Mouse (Mus musculus): Measurements from ENCODE around the gene Tbpl1. TPM values are rescaled to one million over a fixed set of nuclear protein-coding genes. Genes with fewer than 3 reads are reported as not detected.
A peak's percentile ranks its signal among the peaks of the same experiment; 100 is the strongest.

The Tbpl1 gene
- polyA plus RNA-seq, 1 experiment from 2014 or later = 53.3 TPM

DNA sequence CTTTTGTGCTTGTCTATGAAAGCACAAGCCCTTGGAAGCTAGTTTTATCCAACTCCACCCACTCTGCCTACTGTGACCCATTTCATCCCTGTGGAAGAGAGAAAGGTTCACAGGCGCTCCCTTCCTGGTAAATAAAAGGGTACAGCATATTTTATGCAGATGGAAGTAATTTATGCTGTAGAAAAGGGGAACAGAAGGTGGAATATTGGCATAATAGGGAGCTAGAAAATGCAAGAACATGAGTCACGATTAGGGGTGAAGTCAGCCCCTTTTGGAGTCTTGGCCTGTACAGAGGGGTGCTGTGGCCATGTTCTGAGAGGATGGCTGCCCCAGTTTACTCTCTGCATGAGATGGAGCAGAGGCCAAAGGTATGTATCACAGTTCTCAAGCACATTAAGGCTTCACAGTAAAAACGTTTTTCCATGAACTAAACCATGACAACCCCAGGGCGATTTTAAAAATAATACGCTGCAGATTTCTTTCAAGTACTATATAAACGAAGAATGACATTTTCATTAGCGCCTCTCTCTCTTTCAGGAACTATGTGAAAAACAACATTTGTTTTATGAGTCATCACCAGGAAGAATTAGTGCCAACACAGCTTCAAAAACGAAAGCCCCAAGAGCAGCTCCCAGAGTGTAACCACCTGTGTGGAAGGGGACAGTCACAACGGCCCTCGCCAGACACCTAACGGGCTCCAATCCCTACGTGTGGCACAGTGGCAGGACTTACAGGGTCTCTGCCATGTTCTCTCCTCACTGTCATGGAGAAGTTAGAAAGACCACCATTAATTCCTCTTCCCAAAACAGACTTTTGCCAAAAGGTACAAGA lies 30.0 kb downstream of the Tbpl1 start:
- H3K27ac ChIP-seq = peak overlapping the region; percentile 22; the same call in 1 of the 2 replicates
- no peak overlapping the region for H3K4me3 ChIP-seq
- no peak overlapping the region for H3K9ac ChIP-seq
- H3K4me2 ChIP-seq = no peak overlapping the region
- peaks cover 22% of the 10 kb centered on the region for H3K36me3 ChIP-seq
- H3K27me3 ChIP-seq = no peaks in the 10 kb centered on the region
- 41% methylated on average over 12 of the region's 12 CpGs for WGBS
- peak; percentile 35; the same call in 1 of the 2 replicates for ATAC-seq (ENCODE audit: insufficient number of reproducible peaks, low FRiP score, low TSS enrichment, low read depth)
- H3K4me1 ChIP-seq = peaks cover 19% of the 10 kb centered on the region; the same call in 1 of the 2 replicates
- H3K9me3 ChIP-seq = no peaks in the 10 kb centered on the region

DNA sequence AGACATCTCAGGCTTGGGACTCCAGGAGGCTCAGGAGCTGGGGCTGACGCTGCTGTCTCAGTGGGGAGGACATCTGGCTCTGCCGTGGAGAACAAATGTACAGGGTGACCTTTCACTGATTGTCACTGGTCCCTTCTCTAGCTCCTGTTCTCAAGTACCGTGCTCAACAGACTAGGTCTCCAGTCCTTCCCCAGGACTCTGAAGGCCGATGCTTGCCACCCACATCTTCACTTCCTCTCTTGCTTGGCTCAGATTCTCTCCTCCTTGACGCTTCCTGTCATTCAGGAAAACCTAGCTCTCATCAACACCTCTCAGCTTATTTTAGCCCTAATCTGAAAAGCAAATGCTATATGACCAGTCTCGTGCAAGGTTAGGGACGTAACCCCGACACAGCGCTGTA lies 31.0 kb downstream of the Tbpl1 start:
- no peak overlapping the region for H3K27ac ChIP-seq
- peaks cover 19% of the 10 kb centered on the region; the same call in 1 of the 2 replicates for H3K4me1 ChIP-seq
- H3K4me2 ChIP-seq = no peak overlapping the region
- no peak overlapping the region for H3K9ac ChIP-seq
- H3K36me3 ChIP-seq = peaks cover 14% of the 10 kb centered on the region
- H3K27me3 ChIP-seq = no peaks in the 10 kb centered on the region
- H3K9me3 ChIP-seq = no peaks in the 10 kb centered on the region
- H3K4me3 ChIP-seq = no peak overlapping the region
- no peak for ATAC-seq (ENCODE audit: insufficient number of reproducible peaks, low FRiP score, low TSS enrichment, low read depth)
- WGBS = 81% methylated on average over 9 of the region's 9 CpGs

DNA sequence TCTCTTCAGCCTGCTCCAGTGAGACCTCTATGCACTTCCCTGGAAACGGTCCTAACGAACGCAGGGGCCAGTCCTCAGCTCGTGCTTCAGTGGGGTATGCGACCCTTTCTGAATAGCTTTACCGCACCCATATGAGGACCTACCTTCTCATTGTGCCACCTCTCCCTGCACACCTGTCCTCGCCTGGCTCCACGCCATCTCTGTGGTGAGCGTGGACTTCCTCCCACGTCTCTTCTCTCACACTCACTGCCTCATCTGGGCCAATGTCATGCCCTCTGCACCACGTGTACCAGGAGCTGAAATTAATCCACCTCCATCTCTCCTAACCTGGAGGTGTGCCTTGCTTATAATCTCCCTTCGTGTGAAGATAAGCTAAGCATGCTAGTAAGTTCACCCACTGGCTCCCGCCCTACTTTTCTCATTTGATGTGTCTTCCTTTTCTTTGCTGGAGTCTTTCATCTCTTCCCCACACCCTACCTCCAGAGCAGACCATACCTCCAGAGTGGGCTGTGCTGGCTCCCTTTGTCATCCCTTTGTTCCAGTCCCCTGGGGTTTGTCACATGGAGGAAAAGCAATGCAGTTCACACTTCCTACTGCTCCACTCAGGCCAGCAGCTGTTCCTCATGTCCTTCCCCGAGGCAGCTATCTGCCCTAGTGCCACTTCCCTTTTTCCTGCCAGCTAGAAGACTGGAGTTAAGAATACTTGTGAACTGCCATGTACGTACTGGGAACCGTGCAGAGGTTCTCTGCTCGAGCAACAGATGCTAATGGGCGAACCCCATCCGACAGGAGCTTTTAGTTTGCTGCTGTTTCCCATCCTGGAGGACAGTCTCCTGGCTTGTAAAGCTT lies 32.0 kb downstream of the Tbpl1 start:
- Histone ChIP-seq H3K4me1 (peaks cover 19% of the 10 kb centered on the region; the same call in 1 of the 2 replicates), H3K36me3 (peaks cover 9% of the 10 kb centered on the region), H3K4me2 (no peak overlapping the region), H3K9me3 (no peaks in the 10 kb centered on the region), H3K4me3 (no peak overlapping the region), H3K9ac (no peak overlapping the region), H3K27me3 (no peaks in the 10 kb centered on the region), H3K27ac (no peak overlapping the region)
- WGBS = 70% methylated on average over 19 of the region's 19 CpGs
- no peak for ATAC-seq (ENCODE audit: insufficient number of reproducible peaks, low FRiP score, low TSS enrichment, low read depth)

DNA sequence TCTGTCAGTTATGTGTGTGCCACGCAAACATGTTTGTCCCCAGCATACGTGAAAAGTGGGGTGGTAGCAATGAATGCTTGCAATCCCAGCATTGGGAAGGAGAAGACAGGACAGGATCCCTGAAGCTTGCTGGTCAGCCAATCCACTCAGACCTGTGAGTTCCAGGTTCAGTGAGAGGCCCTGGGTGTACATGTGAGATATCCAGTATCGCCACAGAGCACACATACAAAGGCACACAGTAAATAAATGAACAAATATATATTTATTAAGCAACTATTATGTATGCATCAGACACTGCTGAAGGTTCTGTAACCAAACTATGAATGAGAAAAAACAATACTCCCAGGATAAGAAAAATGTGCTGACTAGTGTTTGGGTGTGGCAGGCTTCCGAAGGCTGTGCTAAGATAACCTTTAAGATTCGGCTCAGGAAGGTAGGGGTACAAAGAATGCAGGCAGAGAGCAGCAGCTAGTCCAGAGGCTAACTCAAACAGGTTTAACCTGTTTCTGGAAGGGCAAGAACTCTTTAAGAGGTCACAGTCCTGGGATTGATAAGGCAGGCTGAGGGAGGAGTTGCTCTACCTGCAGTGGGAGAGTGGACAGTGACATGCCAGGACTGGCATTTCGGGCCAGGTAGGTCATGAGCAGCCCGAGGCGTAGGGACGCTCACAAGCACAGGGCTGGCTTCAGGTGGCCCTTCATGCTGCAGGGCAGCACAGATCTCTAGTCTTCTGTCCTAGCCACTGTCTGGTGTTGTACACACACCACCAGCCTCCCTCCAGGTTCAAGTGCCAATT lies 33.4 kb downstream of the Tbpl1 start:
- no peak overlapping the region for H3K9ac ChIP-seq
- no peak for ATAC-seq (ENCODE audit: insufficient number of reproducible peaks, low FRiP score, low TSS enrichment, low read depth)
- 72% methylated on average over 9 of the region's 9 CpGs for WGBS

DNA sequence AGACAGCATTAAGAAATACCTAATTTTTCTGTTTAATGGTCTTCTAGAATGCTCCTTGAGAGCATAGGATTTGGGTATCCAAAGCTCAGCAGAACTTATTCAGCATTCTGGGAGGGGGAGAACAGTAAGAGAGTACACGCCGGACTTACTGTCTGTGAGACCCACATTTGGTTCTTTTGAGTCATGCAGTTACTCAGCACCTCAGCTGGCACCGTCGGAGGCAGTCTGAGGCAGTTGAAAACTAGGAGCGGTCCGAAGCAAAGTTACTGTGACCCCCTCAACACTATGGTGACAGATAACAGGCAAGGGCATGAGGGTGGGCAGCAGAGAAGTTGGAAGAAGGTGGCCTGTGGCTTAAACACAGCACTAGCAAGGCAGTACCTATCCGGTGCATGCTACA lies 34.9 kb downstream of the Tbpl1 start:
- peaks cover 15% of the 10 kb centered on the region; the same call in 1 of the 2 replicates for H3K4me1 ChIP-seq
- H3K4me3 ChIP-seq = no peak overlapping the region
- H3K4me2 ChIP-seq = no peak overlapping the region
- H3K36me3 ChIP-seq = no peaks in the 10 kb centered on the region; the same call in 1 of the 2 replicates
- no peaks in the 10 kb centered on the region for H3K27me3 ChIP-seq
- ATAC-seq (ENCODE audit: insufficient number of reproducible peaks, low FRiP score, low TSS enrichment, low read depth) = no peak
- no peak overlapping the region for H3K9ac ChIP-seq
- no peak overlapping the region for H3K27ac ChIP-seq
- H3K9me3 ChIP-seq = no peaks in the 10 kb centered on the region
- 69% methylated on average over 7 of the region's 7 CpGs for WGBS

More for the DNA sequence above, 33.4 kb downstream of the Tbpl1 start:
- peaks cover 19% of the 10 kb centered on the region; the same call in 1 of the 2 replicates for H3K4me1 ChIP-seq
- H3K4me3 ChIP-seq = no peak overlapping the region
- H3K36me3 ChIP-seq = peaks cover 6% of the 10 kb centered on the region; the same call in 1 of the 2 replicates
- no peak overlapping the region for H3K4me2 ChIP-seq
- H3K9me3 ChIP-seq = no peaks in the 10 kb centered on the region
- H3K27me3 ChIP-seq = no peaks in the 10 kb centered on the region
- no peak overlapping the region for H3K27ac ChIP-seq

DNA sequence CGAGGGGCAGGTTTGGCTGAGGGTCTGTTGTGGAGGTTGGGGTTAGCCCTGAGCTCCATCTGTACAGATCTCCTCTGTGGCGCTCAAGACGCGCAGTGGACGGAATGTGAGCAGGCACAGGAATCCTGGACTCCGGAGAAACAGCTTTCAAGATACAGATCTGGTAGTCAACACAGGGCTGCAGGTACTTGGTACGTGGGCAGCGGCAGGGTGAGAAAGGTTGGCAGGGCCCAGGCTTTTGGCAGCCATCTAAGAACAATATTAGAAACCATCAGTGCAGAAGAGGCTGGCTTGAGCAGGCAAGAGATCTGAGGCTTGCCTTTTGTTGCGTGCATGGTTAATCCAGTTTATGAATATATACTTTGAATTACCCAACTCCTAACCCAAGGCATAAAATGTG lies 35.5 kb downstream of the Tbpl1 start:
- WGBS = 65% methylated on average over 9 of the region's 9 CpGs
- no peak overlapping the region for H3K27ac ChIP-seq
- no peak overlapping the region for H3K9ac ChIP-seq
- no peak overlapping the region for H3K4me2 ChIP-seq
- no peaks in the 10 kb centered on the region for H3K27me3 ChIP-seq
- H3K9me3 ChIP-seq = no peaks in the 10 kb centered on the region
- H3K36me3 ChIP-seq = no peaks in the 10 kb centered on the region; the same call in 1 of the 2 replicates
- H3K4me1 ChIP-seq = peaks cover 10% of the 10 kb centered on the region; the same call in 1 of the 2 replicates
- H3K4me3 ChIP-seq = no peak overlapping the region
- ATAC-seq (ENCODE audit: insufficient number of reproducible peaks, low FRiP score, low TSS enrichment, low read depth) = no peak

DNA sequence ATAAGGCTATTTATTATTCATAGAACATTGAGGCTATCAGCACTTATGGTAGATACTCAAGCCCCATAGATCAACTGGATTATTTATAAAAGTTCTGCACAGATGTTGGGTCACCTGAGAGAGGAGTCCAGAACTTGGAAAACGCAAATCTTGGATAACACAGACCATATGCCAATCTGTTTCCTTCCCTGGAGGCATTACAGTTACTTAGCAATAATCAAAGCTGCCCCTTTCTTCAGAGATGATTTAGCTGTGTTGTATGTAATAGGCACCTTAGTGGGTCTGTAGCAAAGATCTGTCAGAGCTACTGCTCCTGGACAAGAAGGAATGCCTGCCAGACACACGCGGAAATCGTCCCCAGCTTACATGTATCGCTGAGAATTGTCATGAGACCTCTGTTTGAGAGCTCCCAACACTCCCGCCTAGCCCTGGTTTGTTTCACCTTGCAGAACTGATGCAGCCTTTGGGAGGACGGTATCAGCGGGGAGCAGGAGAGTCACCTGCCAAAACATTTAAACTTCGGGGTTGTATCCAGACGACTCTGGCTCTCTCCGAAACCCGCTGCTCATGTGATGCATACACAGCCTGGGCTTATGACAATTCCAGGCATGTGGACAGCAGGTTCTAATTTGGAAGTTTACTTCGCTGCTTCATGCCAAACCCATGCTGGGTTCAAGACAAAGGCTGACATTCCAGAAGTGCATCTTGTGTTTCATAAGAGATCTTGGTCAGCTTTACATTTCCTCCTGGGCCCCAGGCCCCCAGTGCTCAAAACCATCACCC lies 55.7 kb downstream of the Tbpl1 start:
- Histone ChIP-seq H3K4me3 (no peak overlapping the region), H3K27me3 (no peaks in the 10 kb centered on the region; the same call in 1 of the 2 replicates), H3K9me3 (no peaks in the 10 kb centered on the region), H3K4me1 (peaks cover 8% of the 10 kb centered on the region; the same call in 1 of the 2 replicates), H3K36me3 (no peaks in the 10 kb centered on the region), H3K4me2 (no peak overlapping the region), H3K9ac (no peak overlapping the region), H3K27ac (no peak overlapping the region)
- WGBS = 39% methylated on average over 13 of the region's 13 CpGs
- no peak; the same call in 1 of the 2 replicates for ATAC-seq (ENCODE audit: insufficient number of reproducible peaks, low FRiP score, low TSS enrichment, low read depth)

DNA sequence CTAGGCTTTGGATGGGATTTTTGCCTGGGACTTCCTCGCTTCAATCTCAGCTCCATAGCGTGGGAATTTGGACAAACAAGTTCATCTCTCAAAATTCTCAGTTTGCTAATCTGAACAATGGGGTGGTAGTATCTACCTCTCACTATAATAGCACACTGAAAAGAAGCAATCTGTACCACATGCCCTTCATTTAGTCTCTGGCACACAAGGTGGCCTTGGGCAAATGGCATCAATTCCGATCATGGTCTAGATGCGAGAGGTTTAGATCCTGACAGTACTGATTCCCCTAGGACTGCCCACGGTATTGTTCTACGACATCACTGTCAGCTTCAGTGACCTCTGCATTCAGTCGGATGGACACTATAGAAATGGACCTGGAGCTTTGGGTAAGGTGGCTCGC lies 57.6 kb downstream of the Tbpl1 start:
- Histone ChIP-seq H3K4me2 (no peak overlapping the region), H3K27me3 (no peaks in the 10 kb centered on the region; the same call in 1 of the 2 replicates), H3K36me3 (no peaks in the 10 kb centered on the region), H3K27ac (no peak overlapping the region), H3K9me3 (no peaks in the 10 kb centered on the region), H3K4me3 (no peak overlapping the region), H3K4me1 (peaks cover 8% of the 10 kb centered on the region; the same call in 1 of the 2 replicates), H3K9ac (no peak overlapping the region)
- ATAC-seq (ENCODE audit: insufficient number of reproducible peaks, low FRiP score, low TSS enrichment, low read depth) = no peak
- WGBS = 93% methylated on average over 8 of the region's 8 CpGs

DNA sequence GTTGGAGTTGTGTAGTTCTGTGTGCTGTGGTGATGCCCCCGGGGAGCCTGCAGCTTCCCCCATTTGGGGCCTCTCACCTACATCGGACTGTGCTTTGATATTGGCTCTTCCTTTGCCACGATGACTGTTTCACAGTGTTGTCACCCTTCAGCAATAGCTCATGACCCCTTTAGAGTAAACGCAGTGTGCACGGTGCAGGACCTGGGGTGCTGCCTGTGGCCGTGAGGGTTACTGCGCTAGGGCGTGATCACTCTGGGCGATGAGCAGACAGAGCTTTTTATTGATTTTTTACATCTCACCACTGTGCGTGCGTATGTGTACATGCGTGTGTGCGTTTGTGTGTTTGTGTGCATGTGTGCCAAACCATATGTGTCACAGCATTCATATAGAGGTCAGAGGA lies 63.2 kb downstream of the Tbpl1 start:
- peaks cover 3% of the 10 kb centered on the region; the same call in 1 of the 2 replicates for H3K4me1 ChIP-seq
- no peak for ATAC-seq (ENCODE audit: insufficient number of reproducible peaks, low FRiP score, low TSS enrichment, low read depth)
- no peak overlapping the region for H3K4me3 ChIP-seq
- H3K9ac ChIP-seq = no peak overlapping the region
- 89% methylated on average over 13 of the region's 13 CpGs for WGBS
- no peak overlapping the region for H3K4me2 ChIP-seq
- no peaks in the 10 kb centered on the region for H3K9me3 ChIP-seq
- no peaks in the 10 kb centered on the region for H3K36me3 ChIP-seq
- no peak overlapping the region for H3K27ac ChIP-seq
- H3K27me3 ChIP-seq = peaks cover 5% of the 10 kb centered on the region; the same call in 1 of the 2 replicates

DNA sequence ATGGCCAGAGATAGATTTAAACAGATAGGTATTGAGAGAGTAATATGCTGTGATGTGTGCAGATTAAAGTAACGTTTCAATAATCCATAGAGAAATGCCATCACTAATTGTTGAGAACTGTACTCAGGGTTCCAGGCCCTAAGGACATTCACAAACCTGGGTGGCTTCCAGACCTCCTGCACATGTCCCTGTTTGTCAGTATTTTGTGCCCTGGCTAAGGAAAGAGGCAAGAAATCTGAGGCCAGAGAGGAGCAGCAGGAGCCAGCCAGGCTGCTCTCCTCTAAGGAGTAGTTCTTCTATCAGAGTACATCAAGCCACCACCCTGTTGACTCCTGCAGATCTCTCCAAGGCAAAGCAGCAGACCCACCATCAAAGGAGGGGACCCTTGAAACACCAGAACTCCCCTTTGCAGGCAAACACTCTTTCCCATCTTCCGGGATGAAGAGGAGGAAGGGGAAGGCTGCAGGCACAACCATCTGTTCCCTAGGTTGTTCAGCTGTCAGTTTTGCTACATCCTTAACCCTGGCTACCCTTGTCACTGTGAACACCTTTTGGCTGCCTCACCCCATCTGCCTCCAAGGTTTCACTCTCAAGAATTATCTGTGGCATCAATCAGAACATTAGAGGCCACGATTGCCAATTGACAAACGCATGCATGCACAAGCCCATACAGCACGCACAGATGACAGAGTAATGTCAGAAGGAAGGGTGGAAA lies 71.3 kb downstream of the Tbpl1 start:
- no peak overlapping the region for H3K4me3 ChIP-seq
- H3K27me3 ChIP-seq = no peaks in the 10 kb centered on the region
- no peak for ATAC-seq (ENCODE audit: insufficient number of reproducible peaks, low FRiP score, low TSS enrichment, low read depth)
- 83% methylated on average over 5 of the region's 5 CpGs for WGBS
- H3K4me1 ChIP-seq = peaks cover 12% of the 10 kb centered on the region
- H3K9me3 ChIP-seq = no peaks in the 10 kb centered on the region
- H3K9ac ChIP-seq = no peak overlapping the region
- no peak overlapping the region for H3K4me2 ChIP-seq
- no peak overlapping the region for H3K27ac ChIP-seq
- no peaks in the 10 kb centered on the region for H3K36me3 ChIP-seq
